Mouse (Mus musculus): ENCODE data around the gene Dapk1.

The Dapk1 gene

GRCm38 (mm10) chr13:60615057-60615650 lies 13.4 kb downstream of the Dapk1 start:
- DNase-seq (ENCODE audit: low spot score in 2 of 2) = no peak

GRCm38 (mm10) chr13:60616036-60616435 lies 14.3 kb downstream of the Dapk1 start:
- no peak for DNase-seq (ENCODE audit: low spot score in 2 of 2)

DNA sequence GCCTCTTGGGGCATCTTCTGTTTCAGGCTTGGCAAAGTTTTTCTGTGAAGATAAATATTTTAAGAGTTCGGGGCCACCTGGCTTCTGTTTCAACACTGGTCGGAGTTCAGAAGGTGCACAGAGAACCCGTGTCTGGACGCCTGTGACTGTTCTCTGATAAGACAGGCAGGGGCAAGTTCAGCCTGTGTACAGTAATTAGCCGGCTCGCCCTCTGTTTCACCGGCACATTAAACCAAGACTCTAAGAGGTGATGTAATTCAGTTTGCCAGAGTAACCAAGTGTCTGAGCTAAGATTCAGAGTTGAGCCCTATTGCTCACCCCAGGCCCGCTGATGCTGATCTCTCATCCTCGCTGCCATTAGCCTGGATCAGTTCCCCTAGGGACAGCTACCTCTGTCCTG lies 16.5 kb downstream of the Dapk1 start:
- DNase-seq (ENCODE audit: low spot score in 2 of 2) = no peak

GRCm38 (mm10) chr13:60619723-60620122 lies 18.0 kb downstream of the Dapk1 start:
- DNase-seq (ENCODE audit: low spot score in 2 of 2) = no peak

GRCm38 (mm10) chr13:60621411-60621965 lies 19.7 kb downstream of the Dapk1 start:
- no peak for DNase-seq (ENCODE audit: low spot score in 2 of 2)

- DNase-seq (ENCODE audit: low spot score in 2 of 2) = no peak
Measured at GRCm38 (mm10) chr13:60625581-60625980, 23.8 kb downstream of the Dapk1 start.

GRCm38 (mm10) chr13:60627843-60628656 lies 26.3 kb downstream of the Dapk1 start:
- DNase-seq (ENCODE audit: low spot score in 2 of 2) = no peak

GRCm38 (mm10) chr13:60628657-60628950 lies 26.9 kb downstream of the Dapk1 start:
- no peak for DNase-seq (ENCODE audit: low spot score in 2 of 2)

DNA sequence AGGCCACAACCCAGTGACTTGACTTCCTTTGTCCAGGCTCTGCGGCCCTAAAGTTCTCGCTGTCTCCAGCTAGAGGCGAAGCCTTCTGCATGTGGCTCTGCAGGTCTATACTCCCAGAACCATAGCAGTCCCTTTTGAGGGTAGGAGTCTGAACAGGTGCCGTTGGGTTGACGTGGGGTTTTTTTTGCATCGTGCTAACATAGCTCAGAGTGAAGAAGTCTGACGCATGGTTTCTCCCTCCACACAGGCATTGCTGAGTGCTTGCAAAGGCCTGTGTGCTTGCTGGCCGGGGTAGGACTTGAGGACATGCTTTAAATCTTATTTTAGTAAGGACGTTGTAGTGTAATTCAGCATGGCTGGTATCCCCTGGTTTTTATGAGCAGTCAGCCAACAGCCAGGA lies 27.7 kb downstream of the Dapk1 start:
- DNase-seq (ENCODE audit: low spot score in 2 of 2) = no peak

DNA sequence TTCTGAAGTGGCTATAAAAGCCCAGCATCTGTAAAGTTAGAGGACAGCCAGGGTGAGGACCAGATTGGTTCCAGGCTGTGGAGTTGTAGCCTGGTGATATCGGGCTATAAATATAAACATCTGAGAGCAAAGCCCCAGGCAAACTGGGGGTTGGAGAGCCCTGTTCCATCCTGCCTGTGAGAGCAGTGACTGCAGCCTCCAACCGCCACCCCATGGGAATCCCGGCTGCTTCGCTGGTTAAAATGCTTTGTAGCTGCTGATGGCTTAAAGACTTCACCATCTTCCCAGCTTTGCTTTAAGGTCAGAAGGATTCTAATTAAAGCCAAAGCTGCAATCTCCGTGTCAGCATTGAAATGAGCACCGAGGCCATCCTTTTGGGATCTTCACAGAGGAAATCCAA lies 32.2 kb downstream of the Dapk1 start:
- DNase-seq (ENCODE audit: low spot score in 2 of 2) = no peak

GRCm38 (mm10) chr13:60635636-60636035 lies 33.9 kb downstream of the Dapk1 start:
- DNase-seq (ENCODE audit: low spot score in 2 of 2) = no peak

- no peak for DNase-seq (ENCODE audit: low spot score in 2 of 2)
Measured at GRCm38 (mm10) chr13:60639482-60640055, 37.8 kb downstream of the Dapk1 start.

- no peak for DNase-seq (ENCODE audit: low spot score in 2 of 2)
Measured at GRCm38 (mm10) chr13:60640420-60640819, 38.7 kb downstream of the Dapk1 start.

GRCm38 (mm10) chr13:60644457-60644889 lies 42.7 kb downstream of the Dapk1 start:
- DNase-seq (ENCODE audit: low spot score in 2 of 2) = no peak

DNA sequence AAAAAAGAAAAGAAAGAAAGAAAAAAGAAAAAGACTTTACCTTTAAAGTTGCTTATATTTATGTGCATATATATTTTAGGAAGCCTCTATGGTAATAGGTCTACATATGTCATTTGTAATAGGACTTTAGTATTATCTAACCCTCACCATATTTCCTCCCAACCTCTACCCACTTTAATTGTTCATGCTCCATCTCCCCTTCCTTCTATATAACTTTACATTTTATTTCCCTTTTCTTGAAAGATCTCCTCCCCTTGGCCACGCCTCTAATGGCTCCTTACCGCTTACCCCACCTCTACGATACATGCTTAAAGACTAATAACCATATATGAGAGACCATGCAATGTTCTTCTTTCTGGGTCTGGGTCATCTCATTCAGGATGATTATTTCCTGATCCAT lies 45.0 kb downstream of the Dapk1 start:
- no peak for DNase-seq (ENCODE audit: low spot score in 2 of 2)

DNA sequence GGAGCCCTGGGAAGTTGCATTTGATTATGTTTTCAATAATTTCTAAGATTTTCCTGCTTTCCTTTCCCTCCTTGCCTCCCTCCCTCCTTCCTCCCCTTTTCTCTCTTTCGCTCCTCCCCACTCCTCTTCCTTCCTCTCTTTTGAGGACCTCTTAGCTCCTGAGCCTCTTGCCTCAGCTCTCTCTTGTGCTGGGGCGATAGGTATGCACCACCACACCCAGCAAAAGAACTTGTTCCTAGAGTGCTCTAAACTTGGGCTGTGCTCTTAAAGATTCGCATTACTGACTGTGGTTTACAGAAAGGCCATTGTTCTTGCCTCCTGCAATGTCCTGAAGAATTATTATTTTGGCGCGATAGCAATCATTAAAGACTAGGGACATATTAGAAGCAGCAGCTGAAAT lies 46.6 kb downstream of the Dapk1 start:
- DNase-seq (ENCODE audit: low spot score in 2 of 2) = no peak

DNA sequence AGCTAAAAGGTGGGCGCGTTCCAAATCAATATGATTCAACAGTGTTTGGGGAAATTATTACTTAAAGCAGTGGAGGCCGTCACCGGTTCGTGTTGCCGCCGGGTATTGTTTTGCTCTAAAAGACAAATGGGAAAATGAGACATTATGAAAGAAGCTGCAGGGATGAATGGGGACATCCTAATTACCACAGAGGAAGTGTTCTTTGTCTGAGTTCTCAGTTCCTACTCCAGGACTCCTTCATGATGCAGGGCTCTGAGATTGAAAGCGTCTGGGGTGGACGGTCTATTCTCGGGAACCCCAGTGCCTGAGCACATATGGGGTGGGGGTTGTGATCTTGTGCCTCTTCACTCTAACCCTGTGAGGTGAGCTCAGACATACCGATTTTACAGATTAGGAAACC lies 48.3 kb downstream of the Dapk1 start:
- DNase-seq (ENCODE audit: low spot score in 2 of 2) = no peak

- DNase-seq (ENCODE audit: low spot score in 2 of 2) = no peak
Measured at GRCm38 (mm10) chr13:60654017-60654565, 52.3 kb downstream of the Dapk1 start.

DNA sequence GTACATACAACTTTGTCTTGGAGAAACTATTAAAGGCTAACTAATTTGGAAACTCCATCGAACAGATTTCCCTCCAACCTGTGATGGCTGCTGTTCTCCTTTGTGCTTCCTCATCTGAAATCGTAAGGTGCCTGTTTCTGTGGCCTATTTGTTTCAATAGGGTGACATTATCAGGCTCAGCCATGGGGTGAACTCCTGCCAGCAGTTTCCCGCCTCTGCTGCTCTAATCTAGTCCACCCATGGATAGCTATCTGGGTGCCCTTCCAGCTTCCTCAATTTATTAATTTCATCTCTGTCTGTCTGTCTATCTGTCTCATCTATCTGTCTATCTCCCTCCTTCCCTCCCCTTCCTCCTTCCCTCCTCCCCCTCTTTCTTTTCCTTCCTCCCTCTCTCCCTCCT lies 53.5 kb downstream of the Dapk1 start:
- DNase-seq (ENCODE audit: low spot score in 2 of 2) = no peak

DNA sequence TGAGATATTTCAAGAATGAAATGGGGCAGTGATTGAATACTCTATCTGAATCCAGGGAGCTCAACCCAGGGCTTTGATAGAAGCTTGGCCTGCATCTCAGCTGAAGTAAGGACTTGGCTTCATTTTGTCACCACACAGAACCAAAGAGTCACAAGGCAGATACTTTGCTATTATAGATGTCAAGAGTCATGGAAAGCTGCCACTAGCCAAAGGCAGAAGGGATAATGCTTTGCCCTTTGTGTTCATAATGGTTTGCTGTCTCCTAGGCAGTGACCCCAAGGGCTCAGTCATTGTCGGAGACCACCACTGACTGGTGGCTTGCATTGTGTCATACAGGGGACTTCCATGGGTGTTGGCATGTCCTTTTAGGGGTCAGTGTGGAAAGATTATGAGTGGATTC lies 57.9 kb downstream of the Dapk1 start:
- DNase-seq (ENCODE audit: low spot score in 2 of 2) = no peak

- no peak for DNase-seq (ENCODE audit: low spot score in 2 of 2)
Measured at GRCm38 (mm10) chr13:60660056-60660455, 58.3 kb downstream of the Dapk1 start.

DNA sequence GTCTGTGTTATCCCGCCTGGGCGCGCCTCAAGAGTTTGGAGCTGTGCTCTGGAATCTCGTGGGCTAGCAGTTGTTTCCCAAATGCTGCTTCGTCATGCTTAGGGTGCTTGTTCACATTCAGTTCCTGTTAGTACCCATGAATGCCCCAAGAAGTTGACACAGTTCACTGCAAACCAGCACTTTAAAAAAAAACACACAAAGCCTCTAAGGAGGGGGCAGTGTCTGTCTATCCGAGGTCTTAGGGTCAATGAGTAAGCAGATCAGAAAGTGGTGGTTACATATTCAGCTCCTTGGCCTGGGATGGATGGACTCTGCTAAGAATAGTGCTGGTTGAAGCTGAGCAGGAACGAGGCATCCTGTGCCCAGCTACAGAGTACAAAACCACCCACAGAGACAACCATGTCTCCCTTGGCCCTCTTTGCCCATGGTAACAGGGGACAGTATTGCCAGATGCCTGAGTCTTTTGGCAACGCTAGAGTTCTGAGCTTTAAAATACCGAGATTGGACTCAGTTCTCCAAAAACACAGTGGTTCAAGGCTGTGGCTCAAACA lies 59.0 kb downstream of the Dapk1 start:
- DNase-seq (ENCODE audit: low spot score in 2 of 2) = no peak

Measured in frontal cortex, postnatal 25 days (tissue).